ENCODE assay signal across 24 mouse cellular contexts in the genomic region with DNA sequence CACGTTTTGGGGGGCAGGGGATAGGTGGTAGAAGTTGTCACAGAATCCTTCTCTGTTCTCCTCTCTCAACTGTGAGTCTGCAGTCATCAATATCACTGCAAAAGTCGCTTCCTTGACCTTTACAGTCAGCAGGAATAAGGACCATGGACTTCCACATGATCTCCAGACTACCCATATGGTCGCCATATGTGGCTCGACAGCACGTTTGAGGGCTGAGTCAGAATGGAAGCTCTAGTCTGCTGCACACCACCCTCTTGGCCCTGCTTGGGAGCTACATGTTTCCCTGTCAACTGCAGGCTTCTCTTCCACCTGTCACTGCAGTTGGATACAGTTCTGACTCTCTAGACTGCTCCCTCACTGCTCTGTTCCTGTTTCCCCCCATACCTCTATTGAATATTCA.
DNase-seq lines count a peak whose midpoint lies in the region; ATAC-seq lines count a peak whose summit lies in the region.
"Had no signal": no experiment of that assay in that cellular context is flagged by ENCODE, and none has a peak within 500 bp of the region (broad histone marks: within the 10 kb centered on the region; RNA-seq: fewer than 3 reads in every experiment).

No protein-coding gene starts in this region.

- no peaks in the 10 kb centered on the region for H3K9me3 ChIP-seq in neural tube, embryonic 15.5 days (replicated peaks)
- no peaks in the 10 kb centered on the region for H3K9me3 ChIP-seq in limb, embryonic 10.5 days (replicated peaks)
- H3K9me3 ChIP-seq: embryonic facial prominence, embryonic 13.5 days; heart, embryonic 10.5 days; heart, embryonic 15.5 days; midbrain, embryonic 12.5 days had no signal

- no peak for ATAC-seq in neural tube, embryonic 15.5 days (ENCODE audit: low FRiP score)
- ATAC-seq in monocyte, adult 5-6 weeks (replicated peaks; ENCODE audit: insufficient number of reproducible peaks, low FRiP score, low TSS enrichment, poor library complexity, severe bottlenecking): no peak
- ATAC-seq: forebrain, postnatal 0 days; intestine, postnatal 0 days; liver, embryonic 12.5 days; liver, postnatal 0 days had no signal

- H3K4me1 ChIP-seq in neural tube, embryonic 15.5 days: no peaks in the 10 kb centered on the region
- peaks cover 5% of the 10 kb centered on the region; the same call in 1 of the 2 replicates for H3K4me1 ChIP-seq in limb, embryonic 10.5 days
- H3K4me1 ChIP-seq: embryonic facial prominence, embryonic 13.5 days; heart, embryonic 10.5 days; heart, embryonic 15.5 days; liver, embryonic 12.5 days; midbrain, embryonic 12.5 days had no signal

- H3K9ac ChIP-seq in neural tube, embryonic 15.5 days (replicated peaks): no peak overlapping the region
- H3K9ac ChIP-seq: embryonic facial prominence, embryonic 13.5 days; forebrain, postnatal 0 days; heart, embryonic 15.5 days; hindbrain, embryonic 14.5 days; liver, embryonic 12.5 days; liver, postnatal 0 days; midbrain, embryonic 12.5 days had no signal

- H3K4me2 ChIP-seq in neural tube, embryonic 15.5 days: no peak overlapping the region
- H3K4me2 ChIP-seq: embryonic facial prominence, embryonic 13.5 days; heart, embryonic 15.5 days; hindbrain, embryonic 14.5 days; liver, embryonic 12.5 days; midbrain, embryonic 12.5 days had no signal

- H3K27me3 ChIP-seq in neural tube, embryonic 15.5 days (replicated peaks): no peaks in the 10 kb centered on the region
- no peaks in the 10 kb centered on the region for H3K27me3 ChIP-seq in limb, embryonic 10.5 days (ENCODE audit: low read depth, poor library complexity, severe bottlenecking)
- H3K27me3 ChIP-seq: embryonic facial prominence, embryonic 13.5 days; heart, embryonic 15.5 days; liver, embryonic 12.5 days; midbrain, embryonic 12.5 days had no signal

- H3K36me3 ChIP-seq in neural tube, embryonic 15.5 days: no peaks in the 10 kb centered on the region
- no peaks in the 10 kb centered on the region for H3K36me3 ChIP-seq in limb, embryonic 10.5 days
- H3K36me3 ChIP-seq: embryonic facial prominence, embryonic 13.5 days; heart, embryonic 10.5 days; heart, embryonic 15.5 days; liver, embryonic 12.5 days; midbrain, embryonic 12.5 days had no signal

- WGBS in neural tube, embryonic 15.5 days: 75% methylated on average over 5 of the region's 5 CpGs
- 45% methylated on average over 5 of the region's 5 CpGs for WGBS in limb, embryonic 10.5 days

- no peak overlapping the region for H3K4me3 ChIP-seq in neural tube, embryonic 15.5 days (replicated peaks)
- H3K4me3 ChIP-seq in limb, embryonic 10.5 days: no peak overlapping the region
- H3K4me3 ChIP-seq: embryonic facial prominence, embryonic 13.5 days; erythroblast, embryonic 14.5 days; heart, embryonic 10.5 days; heart, embryonic 15.5 days; liver, embryonic 12.5 days; midbrain, embryonic 12.5 days had no signal

- no peak overlapping the region for H3K27ac ChIP-seq in neural tube, embryonic 15.5 days (replicated peaks)
- no peak overlapping the region for H3K27ac ChIP-seq in limb, embryonic 10.5 days
- H3K27ac ChIP-seq: embryonic facial prominence, embryonic 13.5 days; heart, embryonic 10.5 days; heart, embryonic 15.5 days; hindbrain, embryonic 14.5 days; liver, embryonic 12.5 days; midbrain, embryonic 12.5 days had no signal

- peak; percentile 49 for DNase-seq in neural tube, embryonic 10.5 days (ENCODE audit: extremely low spot score, low spot score)
- DNase-seq in embryo, embryonic 9.5 days (ENCODE audit: extremely low spot score): peak; percentile 4
- DNase-seq in limb, embryonic 10.5 days (ENCODE audit: low spot score): peak; percentile 57
- DNase-seq in cerebellum, adult 11-12 months: no peak
- DNase-seq in frontal cortex, postnatal 14 days (ENCODE audit: low spot score in 2 of 2): no peak
- DNase-seq: cerebellum, adult 2 months; cerebellum, postnatal 36 days; forebrain, postnatal 0 days; gastrocnemius, postnatal 25 days; kidney, postnatal 14 days; liver, postnatal 0 days; lung, postnatal 36 days; right cerebral cortex, postnatal 25 days; thymus, postnatal 14 days had no signal

Comparison
In these comparisons a context has a peak if more than half of its experiments do, and no peak if none do; other contexts are left out.
1. DNase-seq: peak in neural tube, embryonic 10.5 days (single experiment), embryo, embryonic 9.5 days (single experiment) and limb, embryonic 10.5 days (single experiment); none in cerebellum, adult 11-12 months (single experiment) and frontal cortex, postnatal 14 days (0 of 2).